In the genomic region with DNA sequence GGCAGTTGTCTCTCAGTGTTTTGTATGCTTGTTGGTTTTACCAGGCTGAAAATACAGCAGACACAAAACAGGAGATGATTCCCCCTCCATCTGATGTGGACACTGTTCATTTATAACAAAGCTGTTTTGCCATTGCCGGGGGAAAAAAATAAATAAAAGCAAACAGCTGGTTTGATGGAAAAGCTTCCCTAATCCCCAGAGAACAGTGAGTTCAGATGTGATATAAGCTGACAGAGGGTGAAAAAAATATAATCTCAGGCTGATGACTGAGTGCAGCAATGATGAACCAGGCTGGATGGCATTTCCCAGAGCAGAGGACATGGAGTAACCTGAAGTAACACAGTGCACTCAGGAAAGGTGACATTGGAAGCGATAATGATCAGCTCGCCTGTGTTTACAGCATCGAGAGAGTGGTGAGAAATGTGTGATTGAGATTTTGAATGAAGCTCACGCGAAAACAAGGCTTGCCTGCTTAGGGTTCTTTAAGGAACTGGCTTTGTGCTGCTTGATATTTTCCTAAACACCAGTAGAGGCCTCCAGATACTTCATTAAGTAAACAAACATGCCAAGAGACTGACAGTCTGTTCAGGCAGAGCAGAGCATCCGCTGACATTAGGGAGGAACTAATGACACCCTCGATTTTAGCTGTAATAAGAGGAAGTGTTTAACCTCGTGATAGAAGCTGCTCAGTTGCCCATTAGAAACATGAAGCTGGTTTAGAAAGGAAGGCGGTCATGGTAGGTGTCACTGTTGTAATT, we compare ENCODE assay signal across 9 mouse cellular contexts.
DNase-seq lines count a peak whose midpoint lies in the region; ATAC-seq and TF ChIP-seq lines count a peak whose summit lies in the region.
"Had no signal": no experiment of that assay in that cellular context is flagged by ENCODE, and none has a peak within 500 bp of the region (broad histone marks: within the 10 kb centered on the region; RNA-seq: fewer than 3 reads in every experiment).

No protein-coding gene starts in this region.

- H3K36me3 ChIP-seq in forebrain, embryonic 15.5 days = no peaks in the 10 kb centered on the region
- no peaks in the 10 kb centered on the region for H3K36me3 ChIP-seq in hindbrain, embryonic 15.5 days
- no peaks in the 10 kb centered on the region for H3K36me3 ChIP-seq in neural tube, embryonic 14.5 days (ENCODE audit: control insufficient read depth, insufficient read depth, low read length)
- H3K36me3 ChIP-seq: limb, embryonic 13.5 days had no signal

- DNase-seq in layer of hippocampus, adult 2 months (ENCODE audit: low spot score in 2 of 2) = no peak
- no peak for DNase-seq in layer of hippocampus, adult 8-10 months (ENCODE audit: low spot score in 2 of 2)
- no peak for DNase-seq in right cerebral cortex, adult 18-20 months
- DNase-seq in urinary bladder, postnatal 14 days (ENCODE audit: low spot score) = no peak
- DNase-seq: right cerebral cortex, postnatal 14 days had no signal

- TF ChIP-seq CTCF in layer of hippocampus, adult 2 months (conservative IDR thresholded peaks at IDR 0.05) = peak; percentile 58

- H3K4me1 ChIP-seq in forebrain, embryonic 15.5 days = peaks cover 19% of the 10 kb centered on the region
- H3K4me1 ChIP-seq in hindbrain, embryonic 15.5 days (replicated peaks) = peaks cover 22% of the 10 kb centered on the region
- no peaks in the 10 kb centered on the region for H3K4me1 ChIP-seq in neural tube, embryonic 14.5 days (ENCODE audit: control insufficient read depth, insufficient read depth, low read length)

- H3K4me2 ChIP-seq in forebrain, embryonic 15.5 days (replicated peaks) = no peak overlapping the region
- H3K4me2 ChIP-seq in hindbrain, embryonic 15.5 days = no peak overlapping the region
- no peak overlapping the region for H3K4me2 ChIP-seq in neural tube, embryonic 14.5 days (ENCODE audit: low read depth, low read length)
- H3K4me2 ChIP-seq: limb, embryonic 13.5 days had no signal

- no peaks in the 10 kb centered on the region for H3K9me3 ChIP-seq in forebrain, embryonic 15.5 days
- no peaks in the 10 kb centered on the region for H3K9me3 ChIP-seq in hindbrain, embryonic 15.5 days
- H3K9me3 ChIP-seq in neural tube, embryonic 14.5 days (ENCODE audit: control insufficient read depth, low read length) = no peaks in the 10 kb centered on the region
- H3K9me3 ChIP-seq: limb, embryonic 13.5 days had no signal

- 43% methylated on average over 10 of the region's 10 CpGs for WGBS in forebrain, embryonic 15.5 days
- WGBS in hindbrain, embryonic 15.5 days = 43% methylated on average over 10 of the region's 10 CpGs
- WGBS in neural tube, embryonic 14.5 days = 46% methylated on average over 10 of the region's 10 CpGs

- no peak overlapping the region for H3K4me3 ChIP-seq in layer of hippocampus, adult 2 months
- no peak overlapping the region for H3K4me3 ChIP-seq in forebrain, embryonic 15.5 days
- no peak overlapping the region for H3K4me3 ChIP-seq in hindbrain, embryonic 15.5 days
- H3K4me3 ChIP-seq in neural tube, embryonic 14.5 days (ENCODE audit: low read depth, low read length) = no peak overlapping the region
- H3K4me3 ChIP-seq: limb, embryonic 13.5 days had no signal

- no peaks in the 10 kb centered on the region for H3K27me3 ChIP-seq in forebrain, embryonic 15.5 days
- H3K27me3 ChIP-seq in hindbrain, embryonic 15.5 days = no peaks in the 10 kb centered on the region
- no peaks in the 10 kb centered on the region for H3K27me3 ChIP-seq in neural tube, embryonic 14.5 days (ENCODE audit: control insufficient read depth, insufficient read depth, low read length)
- H3K27me3 ChIP-seq: limb, embryonic 13.5 days had no signal

- ATAC-seq in forebrain, embryonic 15.5 days (replicated peaks) = peak; percentile 64; the same call in 1 of the 2 replicates
- ATAC-seq in hindbrain, embryonic 15.5 days (ENCODE audit: low FRiP score, low read depth) = peak; percentile 69; the same call in 1 of the 2 replicates
- peak; percentile 65 for ATAC-seq in neural tube, embryonic 14.5 days (ENCODE audit: low read depth)

- H3K9ac ChIP-seq in forebrain, embryonic 15.5 days (replicated peaks) = no peak overlapping the region
- H3K9ac ChIP-seq in hindbrain, embryonic 15.5 days = no peak overlapping the region
- no peak overlapping the region for H3K9ac ChIP-seq in neural tube, embryonic 14.5 days (replicated peaks; ENCODE audit: low read depth, low read length)
- H3K9ac ChIP-seq: limb, embryonic 13.5 days had no signal

- H3K27ac ChIP-seq in layer of hippocampus, adult 2 months = no peak overlapping the region
- no peak overlapping the region for H3K27ac ChIP-seq in forebrain, embryonic 15.5 days (replicated peaks)
- H3K27ac ChIP-seq in hindbrain, embryonic 15.5 days (replicated peaks) = peak overlapping the region; percentile 67
- H3K27ac ChIP-seq in neural tube, embryonic 14.5 days (ENCODE audit: low read depth, low read length) = no peak overlapping the region
- H3K27ac ChIP-seq: limb, embryonic 13.5 days had no signal
